Mouse (Mus musculus) E14TG2a.4 (cell line): ENCODE data around the gene Bcat2.

Source experiments
- H3K27me3 ChIP-seq: 2 replicates; pipeline ENCODE4 v1.6.1; 2014; ENCODE audit warnings: low read length, control low read depth; ENCODE audit not compliant: insufficient read depth
- H3K36me3 ChIP-seq: 2 replicates; pipeline ENCODE4 v1.6.1; 2014; ENCODE audit warnings: low read length, control low read depth; ENCODE audit not compliant: insufficient read depth
- H3K4me1 ChIP-seq: replicated peaks from 2 replicates; pipeline ENCODE4 v1.6.1; 2014; ENCODE audit warnings: low read depth, low read length, control low read depth
- H3K4me3 ChIP-seq: replicated peaks from 2 replicates; pipeline ENCODE4 v1.5.1; 2014; ENCODE audit warnings: mild to moderate bottlenecking, low read length
- H3K9me3 ChIP-seq: 2 replicates; pipeline ENCODE4 v1.6.1; 2014; ENCODE audit warnings: low read length, control low read depth
- CTCF ChIP-seq: conservative IDR thresholded peaks from 2 replicates; pipeline ENCODE4 v1.5.1; 2014; ENCODE audit warnings: low read length
- NANOG ChIP-seq: IDR thresholded peaks from 2 replicates; pipeline ENCODE4 v1.6.1; 2014; ENCODE audit warnings: borderline replicate concordance, low read length, mixed read lengths
- POU5F1 ChIP-seq: IDR thresholded peaks from 2 replicates; pipeline ENCODE4 v1.6.1; 2014; ENCODE audit warnings: low read length, borderline replicate concordance

Bcat2 gene

DNA sequence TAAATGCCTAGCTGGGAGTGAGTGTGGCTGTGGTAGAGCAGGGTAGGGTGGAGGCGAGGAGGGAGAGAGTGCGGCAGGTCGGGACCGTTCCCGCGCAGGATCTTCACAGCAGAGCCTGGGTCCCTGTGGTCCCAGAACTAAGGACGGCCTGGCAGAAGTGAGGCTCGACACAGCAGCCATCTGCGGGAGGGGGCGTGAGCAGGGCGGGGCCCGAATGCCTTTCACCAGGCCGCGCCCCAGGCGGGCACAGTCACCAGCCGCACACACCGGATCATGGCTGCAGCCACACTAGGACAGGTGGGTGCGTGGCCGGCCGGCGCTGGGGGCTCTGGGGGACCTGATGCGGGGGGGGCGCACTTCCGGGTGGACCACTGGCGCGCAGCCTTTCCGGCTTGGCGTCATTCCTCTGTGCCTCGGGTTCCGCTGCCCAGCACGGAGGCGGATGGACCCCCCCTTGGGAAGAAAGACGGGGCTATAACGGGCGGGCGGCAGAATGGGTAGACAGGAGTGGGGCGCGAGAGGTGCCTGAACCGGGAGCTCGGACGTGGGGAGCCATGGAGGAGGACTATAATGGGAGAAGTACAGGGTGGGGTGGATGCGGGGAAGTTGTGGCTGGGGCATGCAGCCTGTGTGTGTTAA is at the start of gene Bcat2:
TSS of gene Bcat2 (plus strand) at position 51 of the 639 bp plus-strand sequence.
- Histone ChIP-seq H3K4me3 (peak within 1 kb of the TSS; percentile 87), H3K9me3 (no peaks in the 10 kb centered on the region), H3K36me3 (peaks cover 43% of the 10 kb centered on the region), H3K4me1 (peaks cover 86% of the 10 kb centered on the region), H3K27me3 (no peaks in the 10 kb centered on the region)
- TF ChIP-seq NANOG (no peak), CTCF (no peak), POU5F1 (no peak)

DNA sequence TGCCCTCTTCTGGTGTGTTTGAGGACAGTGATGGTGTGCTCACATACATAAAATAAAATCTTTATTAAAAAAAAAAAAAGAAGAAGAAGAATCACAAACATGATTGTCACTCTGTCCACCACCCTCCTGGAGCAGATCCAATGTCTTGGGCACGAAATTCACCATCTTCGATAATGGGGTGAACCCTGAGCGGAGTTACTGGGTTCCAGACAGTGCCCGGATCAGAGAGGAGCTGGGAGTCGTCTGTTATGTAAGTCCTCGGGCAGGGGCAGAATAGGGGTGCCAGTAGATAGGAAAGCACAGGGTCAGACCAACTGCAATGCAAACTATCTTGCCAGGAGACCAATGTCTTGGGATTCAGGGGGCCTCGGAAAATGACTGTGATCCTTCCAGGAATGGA is 49.3 kb upstream of the Bcat2 start:
- no peak for TF ChIP-seq POU5F1
- TF ChIP-seq CTCF = no peak
- no peak for TF ChIP-seq NANOG
- Histone ChIP-seq H3K36me3 (peaks cover 29% of the 10 kb centered on the region), H3K27me3 (no peaks in the 10 kb centered on the region), H3K4me1 (peaks cover 82% of the 10 kb centered on the region), H3K4me3 (no peak overlapping the region), H3K9me3 (no peaks in the 10 kb centered on the region)

DNA sequence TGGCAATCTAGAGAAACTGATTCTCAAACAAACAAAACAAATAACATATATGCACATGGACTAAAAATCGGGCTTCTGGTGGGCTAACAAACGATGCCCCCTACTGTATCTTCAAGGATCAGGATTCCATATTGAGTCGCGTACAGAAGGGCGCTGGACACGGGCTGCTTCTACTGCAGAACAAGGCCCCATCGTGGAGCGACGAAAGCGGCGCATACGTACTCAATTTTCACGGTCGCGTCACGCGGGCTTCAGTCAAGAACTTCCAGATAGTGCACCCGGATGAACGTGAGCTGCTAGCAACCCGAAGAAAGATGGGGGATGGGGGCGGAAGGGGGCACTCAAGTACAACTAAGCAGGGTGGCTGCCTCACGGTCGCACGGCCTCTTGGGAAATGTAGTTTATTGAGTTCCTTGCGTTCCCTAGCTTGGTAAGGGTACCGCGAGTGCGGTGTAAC is 48.2 kb upstream of the Bcat2 start:
- Histone ChIP-seq H3K36me3 (peaks cover 29% of the 10 kb centered on the region), H3K4me1 (peaks cover 73% of the 10 kb centered on the region), H3K27me3 (no peaks in the 10 kb centered on the region), H3K9me3 (no peaks in the 10 kb centered on the region), H3K4me3 (peak overlapping the region; percentile 79)
- no peak for TF ChIP-seq NANOG
- no peak; the same call in 1 of the 2 replicates for TF ChIP-seq CTCF
- TF ChIP-seq POU5F1 = no peak

DNA sequence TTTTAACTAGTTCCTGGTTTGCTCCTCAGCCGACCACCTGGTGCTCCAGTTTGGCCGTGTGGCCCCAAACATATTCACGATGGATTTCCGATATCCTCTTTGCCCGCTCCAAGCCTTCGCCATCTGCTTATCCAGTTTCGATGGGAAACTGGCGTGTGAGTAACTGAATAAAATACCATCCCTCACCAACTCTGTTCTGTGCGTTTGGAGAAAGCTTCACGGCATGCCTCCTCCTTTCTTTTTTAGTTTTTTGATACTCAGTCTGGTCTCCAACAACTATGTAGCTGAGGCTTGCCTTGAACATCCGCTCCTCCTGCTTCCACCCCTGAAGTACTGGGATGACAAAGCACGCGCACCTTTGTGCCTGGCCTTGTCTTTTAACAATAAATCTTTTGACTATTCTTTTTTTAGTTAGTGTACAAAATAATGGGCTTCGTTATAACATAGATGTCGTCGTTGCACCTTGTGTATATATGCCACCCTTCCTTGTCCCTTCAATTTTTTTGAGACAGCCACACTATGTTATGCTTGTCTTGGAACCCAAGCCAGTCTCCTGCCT is 47.7 kb upstream of the Bcat2 start:
- Histone ChIP-seq H3K27me3 (no peaks in the 10 kb centered on the region), H3K9me3 (no peaks in the 10 kb centered on the region), H3K36me3 (peaks cover 29% of the 10 kb centered on the region), H3K4me1 (peaks cover 75% of the 10 kb centered on the region), H3K4me3 (peak overlapping the region; percentile 79)
- no peak for TF ChIP-seq NANOG
- TF ChIP-seq POU5F1 = no peak
- TF ChIP-seq CTCF = no peak

DNA sequence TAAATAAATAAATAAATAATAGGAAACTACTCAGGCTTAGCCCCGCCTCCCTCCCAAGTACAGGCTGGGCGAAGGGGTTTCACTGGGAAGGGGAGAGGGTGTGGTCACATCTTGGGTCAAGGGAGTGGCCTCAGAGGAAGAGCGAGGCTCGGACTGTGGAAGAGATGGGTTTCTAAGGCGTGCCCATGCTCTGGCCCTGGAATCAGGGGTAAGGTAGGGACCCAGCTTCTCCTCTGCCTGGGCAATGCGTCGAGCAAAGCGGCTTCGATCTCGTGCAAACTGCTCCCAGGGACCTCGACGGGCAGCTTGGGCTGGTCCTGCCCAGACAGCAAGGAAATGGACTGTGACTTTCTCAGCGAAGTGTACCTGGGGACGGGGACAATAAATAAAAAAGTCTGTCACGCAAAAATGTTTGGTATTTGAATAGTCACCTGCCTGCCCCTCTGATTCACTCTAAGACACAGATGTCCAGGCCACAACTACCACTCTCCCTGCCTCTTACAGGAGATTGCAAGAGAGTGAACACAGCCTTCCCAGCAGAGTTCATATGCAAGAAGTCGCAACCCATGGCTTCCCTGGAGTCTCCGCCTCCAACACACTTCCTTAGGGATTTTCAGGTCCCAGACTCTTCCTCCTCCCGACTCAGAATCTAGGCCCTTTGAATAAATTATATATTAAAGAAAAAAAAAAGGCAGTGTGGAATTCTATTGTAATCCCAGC is 46.8 kb upstream of the Bcat2 start:
- Histone ChIP-seq H3K27me3 (no peaks in the 10 kb centered on the region), H3K36me3 (peaks cover 29% of the 10 kb centered on the region), H3K4me1 (peaks cover 73% of the 10 kb centered on the region), H3K4me3 (peak overlapping the region; percentile 79), H3K9me3 (no peaks in the 10 kb centered on the region)
- TF ChIP-seq NANOG (no peak), CTCF (no peak), POU5F1 (no peak)

DNA sequence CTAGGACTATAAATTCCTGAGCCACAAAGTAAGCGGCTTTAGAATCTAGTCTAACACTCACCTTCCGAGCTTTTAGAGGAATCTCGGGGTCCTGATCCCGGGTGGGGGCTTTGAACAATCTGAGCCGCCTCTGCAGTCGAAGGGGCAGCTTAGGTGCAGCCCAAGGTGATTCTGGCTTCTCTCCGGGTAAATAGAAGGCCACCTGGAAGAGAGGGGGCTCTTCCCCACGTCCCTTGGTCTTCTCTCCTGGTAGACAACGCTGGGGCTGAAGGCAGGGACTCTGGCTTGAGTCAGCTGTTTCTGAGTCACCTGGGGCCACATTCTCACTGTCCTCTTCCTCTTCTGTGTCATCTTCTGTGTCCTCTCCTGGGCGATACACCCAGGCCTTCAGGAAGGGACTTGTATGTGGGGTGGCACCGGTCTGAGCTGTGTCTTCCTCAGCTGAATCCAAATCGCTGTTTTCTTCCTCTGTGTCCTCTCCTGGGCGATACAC is 46.2 kb upstream of the Bcat2 start:
- Histone ChIP-seq H3K36me3 (peaks cover 29% of the 10 kb centered on the region), H3K4me3 (peak overlapping the region; percentile 79)
- TF ChIP-seq NANOG (no peak), CTCF (no peak), POU5F1 (no peak)

DNA sequence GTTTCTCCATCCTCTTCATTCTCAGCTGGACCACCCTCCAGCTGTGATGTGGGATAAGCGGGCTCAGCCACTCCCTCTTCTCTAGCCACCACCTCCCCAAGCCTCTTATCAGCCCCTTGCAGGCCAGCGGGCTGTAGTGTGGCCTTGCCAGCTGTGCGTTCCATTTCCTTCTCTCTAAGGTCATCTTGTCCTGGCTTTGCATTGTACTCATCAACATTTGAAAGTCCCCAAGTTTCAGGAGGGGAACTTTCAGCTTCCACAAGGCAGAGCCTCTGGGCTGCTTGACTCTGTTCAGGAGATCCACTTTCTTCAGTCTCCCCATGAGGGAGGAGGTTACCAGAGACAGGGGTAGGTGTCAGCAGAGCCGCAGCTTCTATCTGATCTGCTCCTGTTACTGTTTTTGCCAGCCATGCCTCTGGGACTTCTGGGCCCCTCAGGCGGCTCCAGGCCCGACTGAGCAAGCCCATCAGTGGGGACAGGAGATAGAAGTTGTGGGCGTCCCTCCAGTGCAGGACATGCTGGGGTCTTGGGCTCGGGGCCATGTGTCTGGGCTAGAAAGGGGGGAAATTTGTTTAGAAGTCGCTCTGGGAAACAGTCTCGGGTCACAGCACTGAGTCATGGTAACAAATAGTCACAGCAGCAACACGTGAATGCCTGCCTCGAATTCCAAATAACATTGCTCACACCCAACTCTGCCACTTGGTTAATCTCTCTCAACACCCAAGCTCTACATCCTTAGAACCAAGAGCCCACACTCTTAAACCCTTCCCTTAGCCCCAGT is 44.9 kb upstream of the Bcat2 start:
- Histone ChIP-seq H3K4me3 (peak overlapping the region; percentile 96), H3K4me1 (peaks cover 70% of the 10 kb centered on the region), H3K36me3 (peaks cover 29% of the 10 kb centered on the region), H3K27me3 (no peaks in the 10 kb centered on the region), H3K9me3 (no peaks in the 10 kb centered on the region)
- TF ChIP-seq CTCF = no peak
- no peak for TF ChIP-seq POU5F1
- no peak for TF ChIP-seq NANOG

More for the DNA sequence above, 46.2 kb upstream of the Bcat2 start:
- H3K4me1 ChIP-seq = peaks cover 71% of the 10 kb centered on the region
- H3K27me3 ChIP-seq = no peaks in the 10 kb centered on the region
- H3K9me3 ChIP-seq = no peaks in the 10 kb centered on the region

DNA sequence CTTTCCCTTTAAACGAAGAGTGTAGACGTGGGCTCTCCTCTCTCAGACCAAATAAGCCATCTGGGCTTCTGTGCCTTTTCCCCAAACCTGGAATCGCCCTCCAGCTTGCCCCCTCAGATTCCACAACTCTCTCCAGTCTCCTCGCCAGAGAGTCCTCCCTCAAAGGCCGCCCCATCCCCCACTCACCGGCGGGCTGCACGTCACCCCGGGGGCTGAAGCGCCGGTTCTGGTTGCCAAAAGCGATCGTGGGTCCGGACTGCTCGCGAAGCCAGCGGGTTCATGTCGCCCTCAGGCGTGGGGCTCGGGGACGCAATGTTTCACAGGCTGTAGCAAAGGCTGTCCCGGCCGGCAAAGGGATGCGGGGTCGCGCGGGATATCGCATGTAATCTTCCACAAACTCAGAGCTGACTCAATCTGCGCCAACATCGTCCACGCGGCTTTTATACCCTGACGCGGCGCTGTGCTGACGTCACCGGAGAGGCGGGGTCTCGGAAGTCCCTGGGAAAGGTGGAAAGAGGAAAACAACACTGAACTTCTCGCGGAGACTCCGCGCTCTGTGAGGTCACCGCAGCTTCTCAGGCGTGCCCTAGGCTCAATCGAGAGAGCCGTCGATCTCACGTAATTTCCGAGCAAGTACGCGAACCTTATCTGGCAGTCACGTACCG is 44.0 kb upstream of the Bcat2 start, which contains the start of the genes Ppp1r15a and Plekha4:
TSS of gene Ppp1r15a (minus strand) at position 460 of the 665 bp plus-strand sequence.
TSS of gene Plekha4 (plus strand) at position 522 of the 665 bp plus-strand sequence.
- Histone ChIP-seq H3K36me3 (peaks cover 29% of the 10 kb centered on the region), H3K4me3 (peak within 1 kb of the TSS; percentile 96), H3K4me1 (peaks cover 74% of the 10 kb centered on the region), H3K27me3 (no peaks in the 10 kb centered on the region), H3K9me3 (no peaks in the 10 kb centered on the region)
- no peak for TF ChIP-seq POU5F1
- TF ChIP-seq CTCF = no peak
- no peak for TF ChIP-seq NANOG
